Mouse (Mus musculus): ENCODE results near the gene Mef2c. TPM values are rescaled to one million over a fixed set of nuclear protein-coding genes. Genes with fewer than 3 reads are reported as not detected.

Gene Mef2c
- total and polyA plus RNA-seq, 3 experiments: 99.9 to 159 (median 107) TPM

GRCm38 (mm10) chr13:83582564-83582963 is 78.7 kb downstream of the Mef2c start:
- Histone ChIP-seq H3K9me3 (replicated peaks; ENCODE audit: low read length) (no peaks in the 10 kb centered on the region), H3K27ac (ENCODE audit: insufficient read depth, low read depth) (no peak overlapping the region), H3K4me2 (ENCODE audit: insufficient read depth, low read depth, poor library complexity, severe bottlenecking) (no peak overlapping the region), H3K27me3 (replicated peaks) (no peaks in the 10 kb centered on the region), H3K9ac (ENCODE audit: insufficient read depth, low read depth) (no peak overlapping the region), H3K79me2 (replicated peaks; ENCODE audit: control insufficient read depth, extremely low read depth, insufficient read depth, poor library complexity, severe bottlenecking) (peaks cover 42% of the 10 kb centered on the region), H3K4me1 (ENCODE audit: control insufficient read depth in 1 of 2, insufficient read depth in 2 of 2) (peaks cover 4 to 53% of the 10 kb centered on the region in 2 experiments; a peak in 3 of 4 replicates), H3K4me3 (replicated peaks in 1 of 3; ENCODE audit: low read depth in 2 of 3, low read length in 2 of 3, poor library complexity in 1 of 3) (no peak overlapping the region), H3K36me3 (replicated peaks in 1 of 2; ENCODE audit: control insufficient read depth in 1 of 2, insufficient read depth in 1 of 2, low read length in 1 of 2) (peaks cover 9 to 62% of the 10 kb centered on the region in 2 experiments)
- TF ChIP-seq JUN (IDR thresholded peaks at IDR 0.05; ENCODE audit: insufficient read depth, low read depth, low read length) (no peak), SIN3A (IDR thresholded peaks at IDR 0.05; ENCODE audit: low read length) (no peak), USF1 (IDR thresholded peaks at IDR 0.05; ENCODE audit: low read depth, low read length) (no peak), ETS1 (conservative IDR thresholded peaks at IDR 0.05; ENCODE audit: low read depth, low read length) (no peak)
- in situ Hi-C loops (cut with MboI; ENCODE audit: low pct_ligation_motif_present, low pct_unique_long_range_greater_than_20kb, low sequenced_read_pairs): no loop called here
- dilution Hi-C loops (cut with MboI; ENCODE audit: extremely low pct_ligation_motif_present, extremely low pct_unique_long_range_greater_than_20kb, low sequenced_read_pairs): no loop called here
- no peak for DNase-seq (ENCODE audit: extremely low read depth)

- H3K4me1 ChIP-seq (ENCODE audit: control insufficient read depth in 1 of 2, insufficient read depth in 2 of 2): peaks cover 4 to 43% of the 10 kb centered on the region in 2 experiments; a peak in 3 of 4 replicates
- DNase-seq (ENCODE audit: extremely low read depth): no peak
- H3K36me3 ChIP-seq (replicated peaks in 1 of 2; ENCODE audit: control insufficient read depth in 1 of 2, insufficient read depth in 1 of 2, low read length in 1 of 2): peaks cover 14 to 60% of the 10 kb centered on the region in 2 experiments
- no peak overlapping the region; the same call in 1 of the 2 replicates for H3K27ac ChIP-seq (ENCODE audit: insufficient read depth, low read depth)
- dilution Hi-C loops (cut with MboI; ENCODE audit: extremely low pct_ligation_motif_present, extremely low pct_unique_long_range_greater_than_20kb, low sequenced_read_pairs) (no loop called here), in situ Hi-C loops (cut with MboI; ENCODE audit: low pct_ligation_motif_present, low pct_unique_long_range_greater_than_20kb, low sequenced_read_pairs) (no loop called here)
- no peaks in the 10 kb centered on the region for H3K27me3 ChIP-seq (replicated peaks)
- TF ChIP-seq CHD2 (IDR thresholded peaks at IDR 0.05; ENCODE audit: low read length) (no peak), E2F4 (IDR thresholded peaks at IDR 0.05; ENCODE audit: insufficient replicate concordance, low read depth, low read length) (no peak), MAZ (IDR thresholded peaks at IDR 0.05; ENCODE audit: low read depth, low read length) (no peak), MEF2A (IDR thresholded peaks at IDR 0.05; ENCODE audit: borderline replicate concordance, low read depth, low read length) (no peak), MAX (IDR thresholded peaks at IDR 0.05; ENCODE audit: low read length) (no peak), ZMIZ1 (IDR thresholded peaks at IDR 0.05; ENCODE audit: low read depth, low read length) (no peak), IRF4 (IDR thresholded peaks at IDR 0.05; ENCODE audit: low read depth, low read length) (no peak), RCOR1 (conservative IDR thresholded peaks at IDR 0.05; ENCODE audit: low read depth, low read length) (no peak), NELFE (IDR thresholded peaks at IDR 0.05; ENCODE audit: low read depth, low read length) (no peak), BHLHE40 (IDR thresholded peaks at IDR 0.05; ENCODE audit: low read depth, low read length) (no peak), EP300 (IDR thresholded peaks at IDR 0.05; ENCODE audit: low read length) (no peak), TCF12 (IDR thresholded peaks at IDR 0.05; ENCODE audit: low read depth, low read length) (no peak), GABPA (IDR thresholded peaks at IDR 0.05; ENCODE audit: insufficient replicate concordance, low read depth, low read length) (no peak), MYC (IDR thresholded peaks at IDR 0.05; ENCODE audit: low read depth, low read length) (no peak), SMC3 (IDR thresholded peaks at IDR 0.05; ENCODE audit: low read depth, low read length) (no peak)
- peaks cover 43% of the 10 kb centered on the region for H3K79me2 ChIP-seq (replicated peaks; ENCODE audit: control insufficient read depth, extremely low read depth, insufficient read depth, poor library complexity, severe bottlenecking)
- no peak overlapping the region for H3K9ac ChIP-seq (ENCODE audit: insufficient read depth, low read depth)
- no peak overlapping the region for H3K4me2 ChIP-seq (ENCODE audit: insufficient read depth, low read depth, poor library complexity, severe bottlenecking)
- no peak overlapping the region for H3K4me3 ChIP-seq (replicated peaks in 1 of 3; ENCODE audit: low read depth in 2 of 3, low read length in 2 of 3, poor library complexity in 1 of 3)
- no peaks in the 10 kb centered on the region for H3K9me3 ChIP-seq (replicated peaks; ENCODE audit: low read length)
These were observed 80.0 kb downstream of the Mef2c start for GRCm38 (mm10) chr13:83583881-83584280.

Measured in CH12.LX (cell line).